Mouse (Mus musculus): ENCODE measurements around the gene Ptprn2.

DNA sequence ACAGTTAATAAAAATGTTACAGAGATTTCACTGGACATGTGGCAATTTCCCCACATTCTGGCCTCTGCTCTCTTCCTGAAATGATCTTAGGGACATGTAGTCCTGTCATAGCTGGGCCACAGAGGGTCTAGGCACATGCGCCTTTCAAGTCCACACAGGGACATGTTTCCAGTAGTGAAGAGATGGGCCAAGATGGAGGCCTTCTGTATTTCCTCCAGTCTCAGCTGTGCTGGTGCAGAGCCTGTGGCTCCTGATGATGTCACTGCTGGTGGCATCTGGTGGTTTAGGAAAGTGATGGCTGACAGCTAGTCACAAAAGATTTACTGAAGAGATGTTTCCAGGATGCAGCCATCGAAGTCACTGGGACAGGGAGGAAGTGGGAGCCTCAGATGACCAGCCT is 797.1 kb downstream of the Ptprn2 start:
- TF ChIP-seq CTCF (IDR thresholded peaks at IDR 0.05; ENCODE audit: low read depth, low read length) (no peak), POLR2A (IDR thresholded peaks at IDR 0.05; ENCODE audit: borderline replicate concordance, low read depth, low read length) (no peak)

All from bone marrow macrophage, adult 2 months (primary cell).